Mouse (Mus musculus) gastrocnemius, adult 18-20 months (tissue): Measurements from ENCODE around the gene Ywhag. TPM values are rescaled to one million over a fixed set of nuclear protein-coding genes. Genes with fewer than 3 reads are reported as not detected.

Experiments
- DNase-seq: peaks from one replicate; pipeline ENCODE4 v3.0.0; 2021; ENCODE audit warnings: low spot score
- total RNA-seq, 2 experiments: library from RNA; stranded (reverse); gene quantifications; 2 replicates each; pipeline ENCODE4 v1.2.3; 2021

Gene Ywhag
- total RNA-seq, 2 experiments from 2014 or later = 288 to 326 TPM

- DNase-seq = peak; percentile 91
Measured at GRCm38 (mm10) chr5:135914156-135914555, 20.3 kb downstream of the Ywhag start.

DNA sequence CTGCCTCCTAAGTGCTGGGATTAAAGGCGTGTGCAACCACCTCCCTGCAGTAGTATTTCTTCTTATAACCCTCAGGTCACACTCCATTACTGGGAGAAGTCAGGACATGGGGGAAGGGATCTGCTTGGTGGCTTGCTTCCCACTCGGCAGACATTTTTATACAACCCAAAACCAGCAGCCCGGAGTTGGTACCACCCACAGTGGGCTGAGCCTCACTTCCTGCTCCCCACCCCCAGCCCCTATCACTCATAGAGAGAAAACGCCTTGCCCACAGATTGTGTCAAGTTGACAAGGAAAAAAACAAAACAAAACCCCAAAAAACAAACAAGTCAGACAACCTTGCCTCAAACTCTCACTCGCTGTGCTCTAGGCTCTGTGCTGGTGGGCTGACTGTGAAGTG is 21.2 kb downstream of the Ywhag start:
- DNase-seq = no peak

DNA sequence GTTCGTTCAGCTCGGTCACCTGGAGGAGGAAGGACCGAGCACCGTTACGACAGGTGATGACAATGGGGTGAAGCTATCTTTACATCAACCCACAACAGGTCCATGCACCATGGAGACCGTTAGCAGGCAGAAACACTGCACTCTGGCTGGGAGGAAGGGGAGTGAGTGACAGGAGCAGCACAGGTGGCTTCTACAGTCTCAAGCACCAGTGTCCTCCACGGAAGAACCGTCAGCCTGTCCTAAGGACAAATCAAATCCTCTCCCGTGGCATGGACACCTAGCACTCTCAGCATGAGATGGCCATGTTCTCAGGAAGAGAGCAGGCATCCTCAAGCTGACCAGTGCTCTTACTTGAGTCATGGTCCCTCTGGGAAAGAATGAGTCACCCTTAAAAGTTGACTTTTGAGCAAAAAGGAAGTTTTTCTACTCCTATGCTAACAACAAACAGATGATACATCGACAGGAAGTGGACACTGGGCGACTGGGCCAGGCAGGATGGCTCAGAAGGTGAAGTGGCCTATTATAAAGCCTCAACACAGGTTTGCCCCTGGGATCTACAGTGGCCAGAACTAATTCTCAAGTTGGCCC is 22.7 kb downstream of the Ywhag start:
- no peak for DNase-seq

DNA sequence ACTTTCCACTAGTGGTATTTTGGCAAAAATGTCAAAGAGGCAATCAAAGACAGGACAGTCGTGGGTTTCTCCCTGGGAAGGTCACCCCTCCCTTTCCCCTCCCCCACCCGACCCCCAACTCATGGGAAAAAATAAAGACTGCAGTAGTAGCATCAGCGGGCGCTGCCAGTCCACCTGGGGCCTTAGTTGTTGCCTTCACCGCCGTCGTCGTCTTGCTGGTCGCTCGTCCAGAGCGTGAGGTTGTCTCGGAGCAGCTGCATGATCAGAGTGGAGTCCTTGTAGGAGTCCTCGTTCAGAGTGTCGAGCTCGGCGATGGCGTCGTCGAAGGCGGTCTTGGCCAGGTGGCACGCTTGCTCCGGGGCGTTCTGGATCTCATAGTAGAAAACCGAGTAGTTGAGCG is 23.6 kb downstream of the Ywhag start:
- DNase-seq = no peak

DNA sequence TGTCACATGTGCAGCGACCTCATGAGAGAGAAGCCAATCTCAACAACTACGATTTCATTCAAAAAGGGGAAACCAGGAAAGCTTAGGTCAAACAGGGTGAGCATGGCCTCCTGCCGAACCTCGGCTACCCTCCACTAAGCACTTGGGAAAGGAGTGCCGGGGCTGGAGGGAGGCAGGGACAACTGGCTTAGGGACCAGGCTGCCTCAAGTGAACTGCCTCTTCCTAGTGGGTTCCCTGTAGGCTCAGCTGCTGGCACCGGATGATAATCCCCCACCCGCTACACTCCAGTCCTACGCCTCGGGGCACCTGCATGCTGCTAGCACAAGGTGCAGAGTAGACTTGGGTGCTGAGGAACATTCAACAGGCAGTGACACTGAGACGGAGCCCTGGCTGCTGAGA is 24.8 kb downstream of the Ywhag start:
- DNase-seq = no peak

DNA sequence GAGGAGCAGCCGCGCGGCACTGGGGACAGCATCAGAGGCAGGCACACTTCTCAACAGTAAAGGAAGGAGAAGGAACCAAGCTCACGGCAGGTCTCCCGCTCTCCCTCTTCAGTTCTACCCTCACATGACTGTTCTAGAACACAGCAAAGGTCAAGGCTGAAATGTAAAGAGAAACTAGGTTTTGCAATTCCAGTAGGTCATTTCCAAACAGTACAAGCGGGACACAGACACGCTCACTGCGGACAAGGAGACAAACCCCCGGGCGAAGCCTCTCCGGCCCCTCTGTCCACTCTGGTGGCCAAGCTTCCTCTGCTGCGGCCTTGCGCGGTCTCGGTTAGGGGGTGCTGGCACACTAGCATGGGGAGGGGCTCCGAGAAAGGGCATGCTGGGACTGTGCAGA is 25.4 kb downstream of the Ywhag start:
- no peak for DNase-seq

DNA sequence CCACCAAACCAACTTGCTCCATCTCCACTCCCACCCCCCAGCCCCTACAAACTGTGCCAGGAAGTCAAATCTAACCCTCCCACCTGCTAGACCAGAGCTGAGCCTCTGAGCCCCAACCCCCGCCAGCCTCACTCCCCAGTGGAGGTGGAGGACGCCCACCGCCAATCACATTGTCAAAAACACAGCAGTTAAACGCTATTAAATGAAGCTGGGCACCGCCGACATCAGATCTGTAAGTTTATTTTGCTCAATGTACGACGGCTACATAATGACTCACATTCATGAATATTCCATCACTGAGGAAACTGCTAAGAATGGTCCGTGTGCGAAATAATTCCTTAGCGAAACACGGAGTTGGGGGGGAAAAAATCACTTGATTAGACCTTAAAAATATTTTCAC is 26.2 kb downstream of the Ywhag start:
- DNase-seq = no peak

DNA sequence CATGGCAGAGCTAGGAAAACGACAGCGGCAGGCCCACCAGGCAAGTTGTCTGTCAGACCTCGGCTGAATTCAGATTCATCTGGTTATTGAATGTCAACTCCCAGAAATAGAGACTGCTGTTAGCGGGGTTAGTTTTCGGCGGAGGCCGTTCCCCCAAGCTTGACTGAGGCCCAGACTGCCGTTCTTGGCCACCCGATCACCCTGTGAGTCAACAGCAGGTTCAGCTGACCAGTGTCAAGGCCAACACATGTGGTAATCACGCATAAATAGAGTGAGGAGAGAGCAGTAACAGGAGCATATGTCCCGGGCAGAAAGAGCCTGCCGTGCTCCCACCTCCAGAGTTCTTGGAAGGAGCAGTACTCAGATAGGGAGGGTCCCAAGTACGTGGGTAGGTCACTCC is 27.2 kb downstream of the Ywhag start:
- peak; percentile 95 for DNase-seq

- DNase-seq = no peak
Measured at GRCm38 (mm10) chr5:135906846-135907245, 27.6 kb downstream of the Ywhag start.

DNA sequence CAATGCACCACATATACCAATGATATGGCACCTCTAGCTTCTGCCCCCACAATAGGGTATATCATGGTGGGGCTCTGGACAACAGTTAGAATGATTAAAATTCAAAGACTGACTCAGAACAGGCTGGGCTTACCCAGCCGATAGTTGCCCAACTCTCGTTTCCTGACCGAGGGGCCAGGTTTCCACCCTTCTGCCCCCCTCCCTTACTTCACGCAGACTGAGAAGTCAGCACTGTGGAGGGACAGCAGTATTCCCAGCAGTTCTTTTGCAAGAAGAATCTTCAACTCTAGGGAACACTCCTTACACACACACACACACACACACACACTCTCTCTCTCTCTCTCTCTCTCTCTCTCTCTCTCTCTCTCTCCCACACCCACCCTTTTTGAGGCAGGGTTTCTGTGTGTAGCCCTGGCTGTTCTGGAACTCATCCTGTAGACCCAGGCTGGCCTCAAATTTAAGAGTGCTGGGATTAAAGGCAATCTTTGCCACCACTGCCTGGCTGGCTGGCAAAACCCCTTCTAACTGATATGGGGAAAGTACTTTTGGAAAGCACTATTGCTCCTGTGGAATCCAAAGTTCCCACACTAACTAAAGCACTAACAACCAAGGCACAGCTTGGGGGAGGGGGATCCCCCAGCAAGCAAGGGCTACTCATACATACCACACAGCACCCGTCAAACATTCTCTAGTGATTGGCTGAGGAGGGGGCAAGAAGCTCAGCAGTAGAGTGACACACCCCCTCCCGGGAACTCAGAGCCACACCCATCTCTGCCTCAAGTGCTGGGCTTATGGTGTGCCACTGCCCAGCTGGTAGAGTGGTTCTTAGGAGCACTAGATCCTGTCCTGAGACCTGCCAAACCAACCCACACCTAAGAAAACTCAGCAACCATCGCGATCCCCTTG is 28.8 kb downstream of the Ywhag start:
- DNase-seq = no peak

DNA sequence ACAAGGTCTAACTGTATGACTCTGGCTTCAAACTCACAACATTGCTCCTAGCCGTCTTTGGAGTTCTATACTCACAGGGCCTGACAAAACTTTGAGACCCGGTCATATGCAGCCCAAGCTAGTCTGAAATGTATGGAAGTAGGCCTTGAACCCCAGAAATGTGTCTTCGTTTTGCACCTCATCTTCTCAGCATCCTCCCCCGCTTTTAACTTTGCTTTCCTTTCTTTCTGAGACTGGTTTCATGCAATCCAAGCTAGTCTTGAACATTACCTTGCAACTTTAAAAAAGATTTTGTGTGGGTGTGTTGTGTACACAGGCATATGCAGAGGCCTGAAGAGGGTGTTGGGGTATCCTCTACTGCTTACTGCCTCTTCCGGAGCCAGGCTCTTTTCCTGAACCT is 30.2 kb downstream of the Ywhag start:
- no peak for DNase-seq

DNA sequence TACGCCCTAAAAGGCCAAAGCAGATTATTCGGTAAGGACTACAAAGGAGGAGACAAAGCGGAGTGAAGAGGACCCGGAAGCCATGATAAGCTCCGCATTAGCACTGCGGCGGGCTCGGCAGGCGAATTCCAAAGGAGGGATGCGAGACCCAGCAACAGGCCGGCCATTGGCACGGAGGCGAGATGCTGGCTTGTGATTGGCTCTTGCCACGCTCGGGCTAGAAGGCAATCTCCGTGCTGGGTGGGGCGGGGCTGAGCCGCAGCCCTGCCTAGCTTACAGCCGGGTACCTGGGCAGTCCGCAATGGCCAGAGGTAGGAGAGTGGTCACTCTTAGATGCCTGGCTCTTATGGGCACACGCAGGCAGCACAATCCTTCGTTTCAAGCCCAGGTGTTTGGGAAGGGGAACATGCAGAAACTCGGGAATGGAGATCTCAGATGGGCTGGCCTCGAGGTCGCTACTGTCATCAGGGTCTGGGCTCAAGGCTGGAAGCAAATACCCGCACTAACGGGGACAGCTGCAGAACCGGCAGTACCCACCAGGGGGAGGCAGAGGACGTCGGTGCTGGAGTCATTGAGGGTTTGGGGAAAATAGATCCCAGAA is 30.8 kb downstream of the Ywhag start:
- DNase-seq = peak; percentile 93

GRCm38 (mm10) chr5:135903058-135903457 is 31.4 kb downstream of the Ywhag start:
- DNase-seq = no peak

- no peak for DNase-seq
Measured at GRCm38 (mm10) chr5:135901354-135902095, 32.9 kb downstream of the Ywhag start.

GRCm38 (mm10) chr5:135900701-135901100 is 33.7 kb downstream of the Ywhag start:
- no peak for DNase-seq

GRCm38 (mm10) chr5:135899833-135900232 is 34.6 kb downstream of the Ywhag start:
- no peak for DNase-seq

GRCm38 (mm10) chr5:135898995-135899394 is 35.4 kb downstream of the Ywhag start:
- no peak for DNase-seq

GRCm38 (mm10) chr5:135898028-135898427 is 36.4 kb downstream of the Ywhag start:
- no peak for DNase-seq

DNA sequence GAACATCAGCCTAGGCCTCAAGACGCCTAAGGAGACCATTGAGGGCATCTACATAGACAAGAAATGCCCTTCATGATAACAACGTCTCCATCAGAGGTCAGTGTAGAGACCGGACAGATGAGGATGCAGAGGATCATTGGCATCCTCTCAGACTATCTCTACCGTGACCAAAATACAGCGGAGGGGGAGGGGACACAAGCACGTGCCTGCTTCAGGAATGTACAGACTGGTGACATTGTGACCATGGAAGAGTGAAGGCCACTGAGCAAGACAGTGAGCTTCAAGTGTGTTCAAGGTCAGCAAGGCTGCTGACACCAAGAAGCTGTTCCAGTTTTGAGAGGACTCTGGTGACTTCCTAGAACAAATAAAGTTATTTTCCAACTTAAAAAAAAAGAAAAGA is 39.5 kb downstream of the Ywhag start:
- DNase-seq = no peak

DNA sequence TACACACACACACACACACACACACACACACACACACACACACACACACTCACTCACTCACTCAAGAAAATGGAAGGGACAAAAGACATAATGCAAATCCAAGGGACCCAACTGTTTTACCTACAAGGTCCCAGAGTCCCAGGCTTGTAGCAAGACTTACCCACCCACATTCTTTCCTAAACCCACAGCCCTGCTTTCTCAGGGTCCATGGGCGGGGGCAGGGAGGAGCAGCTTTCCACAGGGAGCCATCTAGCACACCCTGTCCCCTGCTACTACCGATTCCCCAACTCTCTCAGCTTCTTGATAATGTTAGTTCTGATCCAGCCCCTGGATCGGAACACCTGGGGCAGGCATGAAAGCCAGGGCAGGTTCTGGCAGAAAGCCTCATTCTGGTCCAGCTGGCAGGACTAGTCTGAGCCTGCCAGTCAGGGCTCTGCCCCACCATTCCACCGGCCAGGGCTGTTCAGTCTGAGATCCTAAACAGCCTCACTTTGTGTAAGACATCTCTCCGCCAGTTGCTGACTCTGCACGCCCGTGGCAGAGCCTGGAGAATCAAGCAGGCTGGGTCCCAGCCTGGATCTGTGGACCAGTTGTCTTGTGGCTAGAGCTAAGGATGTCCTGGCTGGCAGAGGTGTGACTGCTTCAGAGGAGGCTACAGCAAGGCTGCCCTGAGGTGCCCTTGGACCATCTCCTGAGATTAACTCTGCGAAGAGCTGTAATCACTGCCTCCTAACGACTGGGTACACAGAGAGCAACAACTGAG is 41.6 kb downstream of the Ywhag start:
- DNase-seq = no peak

DNA sequence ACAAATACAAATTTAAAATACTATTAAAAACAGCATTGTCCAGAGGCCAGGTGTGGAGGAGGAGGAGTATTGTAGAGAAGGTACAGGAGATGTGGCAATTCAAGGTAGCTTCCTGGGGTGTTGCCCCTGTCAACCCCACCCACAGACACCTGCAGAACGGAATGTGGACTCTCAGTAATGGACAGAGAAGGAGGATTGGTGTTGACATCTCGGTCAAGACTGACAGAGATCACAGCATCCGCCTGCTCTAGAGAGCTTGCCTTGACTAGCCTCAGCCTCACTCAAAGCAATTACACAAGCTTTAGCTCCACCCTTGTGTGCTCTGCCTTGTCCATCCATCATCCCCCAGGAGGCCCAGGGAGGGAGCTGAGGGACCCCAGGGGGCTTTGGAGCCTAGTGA is 43.5 kb downstream of the Ywhag start:
- DNase-seq = no peak
